Mouse (Mus musculus) kidney, postnatal 0 days (tissue): ENCODE results near the gene Mme. TPM values are rescaled to one million over a fixed set of nuclear protein-coding genes. Genes with fewer than 3 reads are reported as not detected.

Source experiments
- ATAC-seq: fragments of 200-750 bp; cut with Nextera tagmentation; replicated peaks from 2 replicates; pipeline ENCODE4 v1.8.0; 2017; ENCODE audit warnings: low read depth, moderate number of reproducible peaks, moderate TSS enrichment, moderate library complexity; ENCODE audit not compliant: low FRiP score
- DNase-seq: peaks from one replicate; pipeline ENCODE4 v3.0.0-alpha.2; 2016; ENCODE audit warnings: low spot score
- H3K27ac ChIP-seq: fragments of 300-500 bp; sonication (generic); 2 replicates; pipeline ENCODE4 v1.5.1; 2014; ENCODE audit warnings: mild to moderate bottlenecking
- H3K27me3 ChIP-seq: fragments of 300-500 bp; sonication (generic); 2 replicates; pipeline ENCODE4 v1.6.1; 2014; ENCODE audit warnings: low read length, mixed read lengths; ENCODE audit not compliant: insufficient read depth
- H3K36me3 ChIP-seq: fragments of 300-500 bp; sonication (generic); 2 replicates; pipeline ENCODE4 v1.6.1; 2014; ENCODE audit warnings: low read length, mixed read lengths; ENCODE audit not compliant: insufficient read depth
- H3K4me1 ChIP-seq: fragments of 300-500 bp; sonication (generic); replicated peaks from 2 replicates; pipeline ENCODE4 v1.6.1; 2014; ENCODE audit warnings: antibody characterized with exemption, low read length, mixed read lengths; ENCODE audit not compliant: insufficient read depth
- H3K4me2 ChIP-seq: fragments of 300-500 bp; sonication (generic); 2 replicates; pipeline ENCODE4 v1.6.1; 2014; ENCODE audit warnings: mild to moderate bottlenecking, low read length, moderate library complexity, mixed read lengths
- H3K4me3 ChIP-seq: fragments of 300-500 bp; sonication (generic); replicated peaks from 2 replicates; pipeline ENCODE4 v1.5.1; 2014; ENCODE audit warnings: low read depth, low read length
- H3K9ac ChIP-seq: fragments of 300-500 bp; sonication (generic); 2 replicates; pipeline ENCODE4 v1.6.1; 2014; ENCODE audit warnings: low read depth, low read length
- H3K9me3 ChIP-seq: fragments of 300-500 bp; sonication (generic); replicated peaks from 2 replicates; pipeline ENCODE4 v1.6.1; 2016; ENCODE audit warnings: low read length, inconsistent platforms, mixed read lengths
- CTCF ChIP-seq: IDR thresholded peaks from 2 replicates; pipeline ENCODE4 v1.5.1; 2016; ENCODE audit warnings: antibody characterized with exemption, low read depth, mild to moderate bottlenecking, moderate library complexity
- WGBS: fragments of 180-500 bp; shearing (Covaris S2); extraction: QIAGEN DNeasy Blood & Tissue Kit; methylation state at CpG from one replicate; pipeline ENCODE4 v1.1.7; 2014; 5-methylcytosine and 5-hydroxymethylcytosine counted together
- polyA plus RNA-seq: library from polyadenylated mRNA; unstranded; fragments of >200 nt; fragmentation: Nextera tagmentation; extraction: Ambion mirVana; gene quantifications from 2 replicates; pipeline ENCODE4 v1.2.1, GENCODE M21; 2015

Gene Mme
- polyA plus RNA-seq, 1 experiment from 2014 or later = 64.2 TPM

GRCm38 (mm10) chr3:63390774-63391173 lies 149.4 kb downstream of the Mme start:
- Histone ChIP-seq H3K27me3 (no peaks in the 10 kb centered on the region), H3K4me2 (no peak overlapping the region), H3K9ac (no peak overlapping the region), H3K27ac (no peak overlapping the region), H3K4me1 (no peaks in the 10 kb centered on the region), H3K4me3 (no peak overlapping the region), H3K36me3 (no peaks in the 10 kb centered on the region), H3K9me3 (no peaks in the 10 kb centered on the region)
- no peak for TF ChIP-seq CTCF
- no peak for ATAC-seq
- no peak for DNase-seq
- WGBS = 58% methylated on average over 2 of the region's 2 CpGs

DNA sequence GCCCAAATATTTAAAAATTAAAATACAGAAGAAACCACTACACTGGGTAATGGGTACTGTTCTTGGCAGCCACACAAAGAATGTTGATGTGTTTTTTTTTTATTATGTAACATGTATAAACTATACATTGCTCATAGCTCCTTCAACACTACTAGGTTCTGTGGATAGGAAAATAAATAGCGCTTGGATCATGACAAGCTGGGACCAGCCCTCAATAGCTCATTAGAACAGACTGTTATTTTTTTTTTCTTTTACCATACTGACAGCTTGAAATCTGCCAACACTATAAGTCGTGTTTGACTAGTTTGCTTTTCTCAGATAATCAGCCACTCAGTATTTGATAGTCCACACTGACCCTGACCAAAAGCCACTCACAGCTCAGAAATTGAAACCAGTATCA lies 150.0 kb downstream of the Mme start:
- ATAC-seq (no peak), DNase-seq (no peak)
- Histone ChIP-seq H3K27ac (no peak overlapping the region), H3K36me3 (no peaks in the 10 kb centered on the region), H3K27me3 (no peaks in the 10 kb centered on the region), H3K4me3 (no peak overlapping the region), H3K9me3 (no peaks in the 10 kb centered on the region), H3K4me1 (no peaks in the 10 kb centered on the region), H3K4me2 (no peak overlapping the region), H3K9ac (no peak overlapping the region)
- no peak for TF ChIP-seq CTCF
- 72% methylated on average over 2 of the region's 2 CpGs for WGBS

DNA sequence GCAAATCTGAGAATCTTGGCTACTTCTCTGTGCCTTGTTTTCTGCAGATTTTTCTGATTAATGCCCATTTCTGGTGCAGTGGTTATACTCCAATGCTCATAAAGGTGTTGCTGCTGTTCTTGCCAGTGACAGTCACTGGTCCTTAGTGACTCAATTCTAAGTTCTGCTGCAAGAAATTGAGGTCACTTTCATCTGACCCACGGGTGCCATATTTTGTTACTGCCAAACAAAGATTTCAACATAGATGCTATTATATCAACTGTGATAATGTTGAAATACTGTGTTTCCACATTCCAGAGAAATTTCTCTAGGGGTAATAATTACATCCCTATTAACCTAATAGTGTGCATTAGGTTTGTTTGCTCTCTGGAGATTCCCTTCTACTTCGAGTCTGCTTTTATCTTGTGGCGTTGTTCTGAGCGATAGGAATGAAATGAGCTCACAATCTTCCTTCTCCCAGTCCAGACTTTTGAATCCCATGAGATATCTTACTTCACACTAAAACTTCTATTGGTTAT lies 153.1 kb downstream of the Mme start:
- H3K9me3 ChIP-seq = no peaks in the 10 kb centered on the region
- no peaks in the 10 kb centered on the region for H3K4me1 ChIP-seq
- no peak for TF ChIP-seq CTCF
- WGBS = 92% methylated on average over 4 of the region's 4 CpGs
- H3K9ac ChIP-seq = no peak overlapping the region
- H3K4me2 ChIP-seq = no peak overlapping the region
- H3K4me3 ChIP-seq = no peak overlapping the region
- ATAC-seq = no peak
- no peaks in the 10 kb centered on the region for H3K27me3 ChIP-seq
- H3K36me3 ChIP-seq = no peaks in the 10 kb centered on the region
- no peak for DNase-seq
- no peak overlapping the region for H3K27ac ChIP-seq

- 46% methylated on average over 4 of the region's 4 CpGs for WGBS
- no peak overlapping the region for H3K4me3 ChIP-seq
- no peak overlapping the region for H3K27ac ChIP-seq
- ATAC-seq = no peak
- no peaks in the 10 kb centered on the region for H3K27me3 ChIP-seq
- no peaks in the 10 kb centered on the region for H3K4me1 ChIP-seq
- no peak for TF ChIP-seq CTCF
- H3K9ac ChIP-seq = no peak overlapping the region
- H3K4me2 ChIP-seq = no peak overlapping the region
- DNase-seq = peak; percentile 51
- H3K9me3 ChIP-seq = no peaks in the 10 kb centered on the region
- H3K36me3 ChIP-seq = no peaks in the 10 kb centered on the region
Measured at GRCm38 (mm10) chr3:63398171-63398570, 156.8 kb downstream of the Mme start.

DNA sequence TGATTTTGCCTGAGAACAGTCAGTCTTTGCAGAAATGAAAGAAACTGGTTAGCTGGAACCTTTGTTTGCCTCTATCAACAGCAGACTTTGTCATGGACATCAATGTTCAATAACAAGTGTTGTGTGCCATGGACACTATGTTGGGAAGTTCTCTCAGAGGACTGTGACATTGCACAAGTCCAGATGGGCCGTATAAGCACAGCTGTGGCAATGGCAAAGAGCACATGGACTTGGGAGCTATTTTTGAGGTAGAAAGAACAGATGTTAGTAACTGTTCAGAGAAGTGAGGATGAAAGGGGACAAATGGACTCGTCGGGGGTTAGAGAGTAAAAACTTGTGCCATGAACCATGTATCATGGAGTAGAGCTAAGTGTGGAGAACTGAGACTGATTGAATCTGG lies 165.1 kb downstream of the Mme start:
- ATAC-seq = no peak
- no peak for TF ChIP-seq CTCF
- 82% methylated on average over 3 of the region's 3 CpGs for WGBS

DNA sequence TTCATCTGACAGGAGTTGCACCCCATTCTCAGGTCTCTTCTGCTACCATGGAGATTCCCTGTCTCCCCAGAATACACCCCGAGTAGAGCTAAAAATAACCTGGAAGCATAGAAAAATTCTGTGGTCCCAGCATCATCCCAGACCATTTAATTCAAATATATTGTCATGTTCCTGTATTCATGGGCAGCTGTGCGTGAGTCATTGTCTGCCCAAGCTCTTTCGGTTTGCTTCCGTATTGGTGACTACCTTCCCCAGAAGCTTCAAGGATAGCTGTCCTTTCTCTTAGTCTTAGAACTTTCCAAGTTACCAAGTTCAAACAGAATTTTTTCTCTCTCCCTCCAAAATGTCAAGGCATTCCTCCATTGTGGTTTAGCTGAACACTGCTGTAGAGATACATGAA lies 169.7 kb downstream of the Mme start:
- WGBS = 93% methylated on average over 4 of the region's 4 CpGs
- no peak overlapping the region for H3K9ac ChIP-seq
- ATAC-seq = no peak
- no peak for TF ChIP-seq CTCF
- H3K27me3 ChIP-seq = no peaks in the 10 kb centered on the region
- DNase-seq = no peak
- no peaks in the 10 kb centered on the region for H3K4me1 ChIP-seq
- no peaks in the 10 kb centered on the region for H3K36me3 ChIP-seq
- H3K27ac ChIP-seq = no peak overlapping the region
- H3K4me2 ChIP-seq = no peak overlapping the region
- no peaks in the 10 kb centered on the region for H3K9me3 ChIP-seq
- H3K4me3 ChIP-seq = no peak overlapping the region

More for the DNA sequence above, 165.1 kb downstream of the Mme start:
- Histone ChIP-seq H3K4me3 (no peak overlapping the region), H3K9ac (no peak overlapping the region), H3K36me3 (no peaks in the 10 kb centered on the region), H3K4me1 (no peaks in the 10 kb centered on the region), H3K27ac (no peak overlapping the region), H3K4me2 (no peak overlapping the region), H3K9me3 (no peaks in the 10 kb centered on the region), H3K27me3 (no peaks in the 10 kb centered on the region)
- no peak for DNase-seq
